Mouse (Mus musculus) ES-E14 (cell line): ENCODE results near the gene Fam206a.

ENCODE experiments used
- HCFC1 ChIP-seq: IDR thresholded peaks from 2 replicates; pipeline ENCODE4 v1.6.1; 2012; ENCODE audit warnings: low read length, inconsistent platforms, borderline replicate concordance; ENCODE audit not compliant: insufficient read depth
- MAFK ChIP-seq: IDR thresholded peaks from 2 replicates; pipeline ENCODE4 v1.6.1; 2014; ENCODE audit warnings: mild to moderate bottlenecking, low read depth, low read length, inconsistent platforms; ENCODE audit not compliant: insufficient read depth
- ZC3H11A ChIP-seq: IDR thresholded peaks from 2 replicates; pipeline ENCODE4 v1.6.1; 2012; ENCODE audit warnings: low read depth, mild to moderate bottlenecking, inconsistent platforms, low read length, borderline replicate concordance

DNA sequence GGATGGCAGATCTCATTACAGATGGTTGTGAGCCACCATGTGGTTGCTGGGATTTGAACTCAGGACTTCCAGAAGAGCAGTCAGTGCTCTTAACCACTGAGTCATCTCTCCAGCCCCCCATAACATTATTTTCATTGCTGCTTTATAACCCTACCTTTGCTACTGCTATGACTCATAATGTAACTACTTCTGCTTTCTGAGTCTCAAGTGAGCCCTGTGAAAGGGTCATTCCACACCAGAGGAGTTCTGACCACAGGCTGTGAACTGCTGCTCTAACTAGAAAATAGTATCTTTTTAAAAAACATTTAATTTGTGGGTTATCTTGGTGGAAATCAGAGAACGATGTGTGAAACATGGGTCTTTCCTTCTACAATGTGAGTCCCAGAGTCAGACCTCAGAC lies 44.5 kb upstream of the Fam206a start:
- TF ChIP-seq MAFK (no peak), HCFC1 (no peak), ZC3H11A (no peak)
